Mouse (Mus musculus): ENCODE measurements at regions not wholly inside any gene's neighbourhood (a gene's known extent, or its start where the extent isn't known, plus 50 kb on each side); places are given as distances from the start of the nearest gene placed in this dataset.
A peak's percentile ranks its signal among the peaks of the same experiment; 100 is the strongest.

DNA sequence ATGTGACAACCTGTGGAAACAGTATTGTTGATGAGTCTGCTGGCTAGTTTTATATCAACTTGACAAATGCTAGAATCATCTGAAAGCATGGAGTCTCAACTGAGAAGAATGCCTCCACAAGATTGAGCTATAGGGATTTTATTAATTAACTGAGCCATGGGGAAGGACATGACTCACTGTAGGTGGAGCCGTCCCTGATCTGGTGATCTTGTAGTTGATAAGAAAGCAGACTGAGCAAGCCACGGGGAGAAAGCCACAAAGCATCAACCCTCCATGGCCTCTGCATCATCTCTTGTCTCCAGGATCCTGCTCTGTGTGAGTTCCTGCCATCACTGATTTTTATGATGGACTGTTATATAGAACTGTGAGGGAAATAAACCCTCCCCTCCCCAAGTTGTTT is 213.4 kb downstream of the H2al1j start:
- 79% methylated on average over 2 of the region's 2 CpGs for WGBS
- no peaks in the 10 kb centered on the region for H3K4me1 ChIP-seq
- H3K9me3 ChIP-seq (replicated peaks) = no peaks in the 10 kb centered on the region
- H3K9ac ChIP-seq = no peak overlapping the region
- H3K27ac ChIP-seq = no peak overlapping the region
- H3K27me3 ChIP-seq = no peaks in the 10 kb centered on the region
- no peak for ATAC-seq
- no peak overlapping the region for H3K4me2 ChIP-seq
- H3K4me3 ChIP-seq = no peak overlapping the region
- H3K36me3 ChIP-seq (ENCODE audit: poor library complexity, severe bottlenecking) = no peaks in the 10 kb centered on the region

DNA sequence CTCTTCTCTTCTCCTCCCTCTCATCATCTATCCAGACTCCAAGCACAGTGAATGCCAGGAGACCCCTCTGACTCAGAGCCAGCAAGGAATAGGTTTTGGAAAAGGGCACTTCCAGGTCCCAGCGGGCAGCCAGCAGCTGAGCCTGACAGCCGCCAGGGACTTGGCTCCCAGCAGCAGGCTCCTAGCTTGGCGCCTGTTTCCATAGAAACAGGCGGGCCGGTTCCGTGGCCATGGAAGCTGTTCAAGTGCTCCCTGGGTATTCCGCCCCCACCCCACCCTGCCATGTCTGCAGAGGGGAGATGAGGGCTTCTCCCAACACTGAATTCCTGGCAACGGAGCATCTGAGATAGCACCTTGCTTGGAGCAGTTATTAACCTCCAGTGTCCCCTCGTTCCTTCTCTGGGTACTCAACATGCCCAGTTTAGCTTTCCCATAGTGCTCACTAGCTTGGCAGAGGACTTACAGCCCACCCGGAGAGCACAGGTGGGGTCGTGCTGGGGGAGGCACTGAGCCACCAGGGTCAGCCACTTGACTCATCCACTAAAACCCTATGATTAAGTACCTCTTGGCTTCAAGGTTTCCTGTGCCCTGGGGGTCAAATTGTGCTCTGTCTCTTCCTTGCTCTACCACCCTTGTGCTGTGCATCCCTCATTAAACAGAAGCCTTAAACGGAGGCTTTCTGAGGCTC is 222.7 kb downstream of the H2al1j start:
- no peak overlapping the region for H3K9ac ChIP-seq
- H3K4me2 ChIP-seq = peak overlapping the region; percentile 34; the same call in 1 of the 2 replicates
- H3K27me3 ChIP-seq = 0 out of 2 replicates have a peak, but pooled peaks cover 2% of the 10 kb centered on the region
- no peak overlapping the region for H3K4me3 ChIP-seq
- 19% methylated on average over 11 of the region's 12 CpGs for WGBS
- H3K36me3 ChIP-seq (ENCODE audit: poor library complexity, severe bottlenecking) = no peaks in the 10 kb centered on the region
- no peak overlapping the region for H3K27ac ChIP-seq
- peaks cover 36% of the 10 kb centered on the region for H3K4me1 ChIP-seq
- peak; percentile 82 for ATAC-seq
- no peaks in the 10 kb centered on the region for H3K9me3 ChIP-seq (replicated peaks)

- no peaks in the 10 kb centered on the region for H3K9me3 ChIP-seq (replicated peaks)
- no peak overlapping the region for H3K4me3 ChIP-seq
- H3K27ac ChIP-seq = no peak overlapping the region
- H3K4me2 ChIP-seq = no peak overlapping the region
- 0 out of 2 replicates have a peak, but pooled peaks cover 2% of the 10 kb centered on the region for H3K27me3 ChIP-seq
- WGBS = 57% methylated on average over 5 of the region's 5 CpGs
- peak; percentile 33; the same call in 1 of the 2 replicates for ATAC-seq
- peaks cover 36% of the 10 kb centered on the region for H3K4me1 ChIP-seq
- no peak overlapping the region for H3K9ac ChIP-seq
- H3K36me3 ChIP-seq (ENCODE audit: poor library complexity, severe bottlenecking) = no peaks in the 10 kb centered on the region
Observed at GRCm38 (mm10) chrX:11552177-11552576, 224.6 kb downstream of the H2al1j start.

GRCm38 (mm10) chrX:11555035-11555570 is 227.5 kb downstream of the H2al1j start:
- no peak overlapping the region for H3K9ac ChIP-seq
- no peaks in the 10 kb centered on the region for H3K9me3 ChIP-seq (replicated peaks)
- no peak overlapping the region for H3K4me3 ChIP-seq
- peaks cover 28% of the 10 kb centered on the region for H3K4me1 ChIP-seq
- ATAC-seq = no peak
- no peak overlapping the region for H3K27ac ChIP-seq
- 0 out of 2 replicates have a peak, but pooled peaks cover 2% of the 10 kb centered on the region for H3K27me3 ChIP-seq
- H3K36me3 ChIP-seq (ENCODE audit: poor library complexity, severe bottlenecking) = no peaks in the 10 kb centered on the region
- 65% methylated on average over 7 of the region's 7 CpGs for WGBS
- no peak overlapping the region for H3K4me2 ChIP-seq

DNA sequence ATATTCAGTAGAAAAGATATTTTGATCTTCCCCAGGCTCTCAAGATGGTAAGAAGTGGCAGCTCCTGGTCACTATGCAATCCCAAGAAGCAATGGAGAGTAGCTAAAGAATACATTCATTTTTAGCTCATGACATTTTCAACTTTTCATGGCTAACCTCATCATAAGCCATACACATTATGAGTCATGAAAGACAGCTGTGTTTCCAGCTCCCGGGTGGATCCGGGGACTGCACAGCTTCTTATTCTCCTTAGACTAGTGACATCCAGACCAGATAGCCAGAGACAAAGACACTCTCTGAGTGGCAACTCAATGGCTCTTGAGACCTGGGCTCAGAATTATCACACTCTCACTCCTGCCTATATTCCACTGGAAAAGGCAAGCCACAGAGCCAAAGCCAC is 230.6 kb downstream of the H2al1j start:
- ATAC-seq = no peak
- Histone ChIP-seq H3K4me2 (no peak overlapping the region), H3K36me3 (ENCODE audit: poor library complexity, severe bottlenecking) (no peaks in the 10 kb centered on the region), H3K9me3 (replicated peaks) (no peaks in the 10 kb centered on the region), H3K4me1 (0 out of 2 replicates have a peak, but pooled peaks cover 10% of the 10 kb centered on the region), H3K4me3 (no peak overlapping the region), H3K9ac (no peak overlapping the region), H3K27ac (no peak overlapping the region), H3K27me3 (peaks cover 2% of the 10 kb centered on the region; the same call in 1 of the 2 replicates)
- WGBS = 92% methylated on average over 2 of the region's 2 CpGs

- Histone ChIP-seq H3K4me3 (no peak overlapping the region), H3K36me3 (ENCODE audit: poor library complexity, severe bottlenecking) (no peaks in the 10 kb centered on the region), H3K9ac (no peak overlapping the region), H3K4me1 (0 out of 2 replicates have a peak, but pooled peaks cover 3% of the 10 kb centered on the region), H3K9me3 (replicated peaks) (no peaks in the 10 kb centered on the region), H3K4me2 (no peak overlapping the region), H3K27ac (no peak overlapping the region), H3K27me3 (peaks cover 2% of the 10 kb centered on the region; the same call in 1 of the 2 replicates)
- no peak for ATAC-seq
- 68% methylated on average over 14 of the region's 17 CpGs for WGBS
Observed at GRCm38 (mm10) chrX:11560550-11561276, 233.1 kb downstream of the H2al1j start.

DNA sequence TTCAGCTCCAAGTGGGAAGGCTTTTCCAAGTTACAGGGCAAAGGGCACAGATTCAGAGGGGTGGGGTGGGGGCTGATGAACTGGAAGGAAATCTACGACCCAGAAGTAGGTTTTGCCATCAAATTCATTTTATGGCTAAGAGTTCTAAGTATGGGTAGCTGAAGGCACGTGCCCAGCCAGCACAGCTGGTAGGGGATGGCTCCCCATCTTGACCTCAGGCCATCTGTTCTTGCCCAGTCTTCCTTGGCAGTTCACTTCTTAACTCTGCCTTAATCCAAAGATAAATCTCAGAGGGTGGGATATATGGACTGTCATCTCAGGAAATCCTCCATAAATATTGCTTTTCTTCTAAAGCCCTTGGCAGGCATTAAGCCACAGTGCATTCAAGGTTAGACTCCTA is 238.3 kb downstream of the H2al1j start:
- no peak overlapping the region for H3K4me2 ChIP-seq
- H3K36me3 ChIP-seq (ENCODE audit: poor library complexity, severe bottlenecking) = no peaks in the 10 kb centered on the region
- no peaks in the 10 kb centered on the region for H3K4me1 ChIP-seq
- no peak overlapping the region for H3K4me3 ChIP-seq
- H3K9me3 ChIP-seq (replicated peaks) = no peaks in the 10 kb centered on the region
- no peak overlapping the region for H3K27ac ChIP-seq
- H3K27me3 ChIP-seq = peaks cover 2% of the 10 kb centered on the region; the same call in 1 of the 2 replicates
- 90% methylated on average over 2 of the region's 2 CpGs for WGBS
- no peak overlapping the region for H3K9ac ChIP-seq
- no peak for ATAC-seq

- WGBS = 71% methylated on average over 6 of the region's 6 CpGs
- Histone ChIP-seq H3K4me2 (no peak overlapping the region), H3K4me1 (no peaks in the 10 kb centered on the region), H3K27ac (no peak overlapping the region), H3K36me3 (ENCODE audit: poor library complexity, severe bottlenecking) (no peaks in the 10 kb centered on the region), H3K27me3 (peaks cover 2% of the 10 kb centered on the region; the same call in 1 of the 2 replicates), H3K4me3 (no peak overlapping the region), H3K9ac (no peak overlapping the region), H3K9me3 (replicated peaks) (no peaks in the 10 kb centered on the region)
- ATAC-seq = no peak
Observed at GRCm38 (mm10) chrX:11567827-11568226, 240.2 kb downstream of the H2al1j start.

- H3K27ac ChIP-seq = no peak overlapping the region
- H3K9me3 ChIP-seq (replicated peaks) = no peaks in the 10 kb centered on the region
- H3K27me3 ChIP-seq = peaks cover 2% of the 10 kb centered on the region; the same call in 1 of the 2 replicates
- H3K4me3 ChIP-seq = no peak overlapping the region
- H3K4me1 ChIP-seq = no peaks in the 10 kb centered on the region
- 81% methylated on average over 5 of the region's 5 CpGs for WGBS
- no peak overlapping the region for H3K9ac ChIP-seq
- ATAC-seq = no peak
- no peaks in the 10 kb centered on the region for H3K36me3 ChIP-seq (ENCODE audit: poor library complexity, severe bottlenecking)
- no peak overlapping the region for H3K4me2 ChIP-seq
Observed at GRCm38 (mm10) chrX:11568262-11568661, 240.6 kb downstream of the H2al1j start.

- Histone ChIP-seq H3K4me3 (no peak overlapping the region), H3K4me2 (no peak overlapping the region), H3K36me3 (ENCODE audit: poor library complexity, severe bottlenecking) (no peaks in the 10 kb centered on the region), H3K4me1 (no peaks in the 10 kb centered on the region), H3K27ac (no peak overlapping the region), H3K9ac (no peak overlapping the region), H3K9me3 (replicated peaks) (no peaks in the 10 kb centered on the region), H3K27me3 (no peaks in the 10 kb centered on the region)
- WGBS = 73% methylated on average over 3 of the region's 3 CpGs
- no peak for ATAC-seq
Observed at GRCm38 (mm10) chrX:11574354-11574753, 246.7 kb downstream of the H2al1j start.

- Histone ChIP-seq H3K36me3 (ENCODE audit: poor library complexity, severe bottlenecking) (no peaks in the 10 kb centered on the region), H3K4me2 (no peak overlapping the region), H3K4me3 (no peak overlapping the region), H3K27me3 (no peaks in the 10 kb centered on the region), H3K4me1 (no peaks in the 10 kb centered on the region), H3K9me3 (replicated peaks) (no peaks in the 10 kb centered on the region), H3K9ac (no peak overlapping the region), H3K27ac (no peak overlapping the region)
- ATAC-seq = no peak
- WGBS = 86% methylated on average over 6 of the region's 6 CpGs
Observed at GRCm38 (mm10) chrX:11575571-11575970, 247.9 kb downstream of the H2al1j start.

DNA sequence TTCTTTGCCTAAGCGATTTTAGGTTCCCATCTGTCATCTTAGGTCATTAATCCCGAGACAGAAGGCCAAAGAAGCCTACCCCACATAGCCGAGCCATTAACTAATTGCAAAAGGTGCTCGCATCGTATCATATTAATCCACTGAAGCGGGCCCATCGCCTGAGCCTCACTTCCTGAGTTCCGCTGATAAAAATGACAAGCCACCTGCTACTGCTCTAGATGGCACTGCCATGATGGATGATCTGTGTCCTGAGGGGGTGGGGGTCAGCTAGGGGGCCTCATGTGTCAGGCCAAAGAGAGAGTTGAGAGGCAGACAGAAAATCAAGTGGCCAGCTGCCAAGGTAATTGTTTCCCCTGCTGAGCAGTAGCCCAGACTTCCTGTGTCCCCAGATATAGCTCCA is 248.7 kb downstream of the H2al1j start:
- 73% methylated on average over 8 of the region's 8 CpGs for WGBS
- no peak overlapping the region for H3K9ac ChIP-seq
- no peaks in the 10 kb centered on the region for H3K4me1 ChIP-seq
- H3K27ac ChIP-seq = no peak overlapping the region
- H3K4me3 ChIP-seq = no peak overlapping the region
- no peak for ATAC-seq
- no peak overlapping the region for H3K4me2 ChIP-seq
- no peaks in the 10 kb centered on the region for H3K27me3 ChIP-seq
- H3K36me3 ChIP-seq (ENCODE audit: poor library complexity, severe bottlenecking) = no peaks in the 10 kb centered on the region
- H3K9me3 ChIP-seq (replicated peaks) = no peaks in the 10 kb centered on the region

All from forebrain, embryonic 13.5 days (tissue).